Mouse (Mus musculus) cerebellum, adult 2 months (tissue): ENCODE results near the gene Mien1. TPM values are rescaled to one million over a fixed set of nuclear protein-coding genes. Genes with fewer than 3 reads are reported as not detected.
A peak's percentile ranks its signal among the peaks of the same experiment; 100 is the strongest.

Experiments
- DNase-seq, 2 experiments: peaks; one replicate each; pipeline ENCODE4 v3.0.0; 2021
- H3K27ac ChIP-seq: fragments of 200-500 bp; 2 replicates; pipeline ENCODE4 v1.5.1; 2012; ENCODE audit warnings: low read length, control low read depth, inconsistent platforms; ENCODE audit not compliant: insufficient read depth
- H3K27me3 ChIP-seq: fragments of 200-500 bp; 2 replicates; pipeline ENCODE4 v1.6.1; 2012; ENCODE audit warnings: inconsistent platforms, mild to moderate bottlenecking, low read length, moderate library complexity; ENCODE audit not compliant: control insufficient read depth, insufficient read depth
- H3K4me1 ChIP-seq: fragments of 200-500 bp; 2 replicates; pipeline ENCODE4 v1.6.1; 2011; ENCODE audit warnings: low read length; ENCODE audit not compliant: control insufficient read depth, insufficient read depth
- H3K4me3 ChIP-seq: fragments of 200-500 bp; replicated peaks from 2 replicates; pipeline ENCODE3; 2011; ENCODE audit warnings: mild to moderate bottlenecking, low read depth, low read length, control low read depth; ENCODE audit not compliant: insufficient read depth
- CTCF ChIP-seq: fragments of 200-500 bp; IDR thresholded peaks from 2 replicates; pipeline ENCODE4 v1.5.1; 2011; ENCODE audit warnings: low read depth, mild to moderate bottlenecking, control low read depth, low read length, moderate library complexity, borderline replicate concordance; ENCODE audit not compliant: insufficient read depth
- POLR2A ChIP-seq: fragments of 200-500 bp; IDR thresholded peaks from 2 replicates; pipeline ENCODE4 v1.6.1; 2011; ENCODE audit warnings: low read length, control low read depth, borderline replicate concordance; ENCODE audit not compliant: insufficient read depth
- WGBS: fragments of 180-500 bp; shearing (Covaris S2); methylation state at CpG from one replicate; pipeline ENCODE4 v1.1.7; 2018; 5-methylcytosine and 5-hydroxymethylcytosine counted together
- polyA plus RNA-seq: library from polyadenylated mRNA; depleted of rRNA; stranded (reverse); fragments of >200 nt; gene quantifications from 2 replicates; pipeline ENCODE4 v1.2.3, GENCODE M21; 2012; rRNA removed

Mien1 gene
- polyA plus RNA-seq, 1 experiment: 183 TPM

GRCm38 (mm10) chr11:98395041-98395440, 43.8 kb downstream of the Mien1 start:
- no peak overlapping the region for H3K27ac ChIP-seq
- no peak for TF ChIP-seq CTCF
- TF ChIP-seq POLR2A: no peak
- DNase-seq: no peak
- no peaks in the 10 kb centered on the region for H3K4me1 ChIP-seq
- WGBS: 30% methylated on average over 4 of the region's 4 CpGs
- no peak overlapping the region for H3K4me3 ChIP-seq
- no peaks in the 10 kb centered on the region for H3K27me3 ChIP-seq

- no peak for TF ChIP-seq POLR2A
- TF ChIP-seq CTCF: no peak
- 36% methylated on average over 6 of the region's 6 CpGs for WGBS
- H3K27ac ChIP-seq: no peak overlapping the region
- DNase-seq: no peak
- no peaks in the 10 kb centered on the region for H3K27me3 ChIP-seq
- H3K4me3 ChIP-seq: no peak overlapping the region
- no peaks in the 10 kb centered on the region for H3K4me1 ChIP-seq
These were observed 44.5 kb downstream of the Mien1 start for GRCm38 (mm10) chr11:98394301-98394700.

GRCm38 (mm10) chr11:98393317-98393716, 45.5 kb downstream of the Mien1 start:
- 73% methylated on average over 6 of the region's 6 CpGs for WGBS
- no peak overlapping the region for H3K27ac ChIP-seq
- H3K4me3 ChIP-seq: no peak overlapping the region
- no peak for TF ChIP-seq POLR2A
- no peak for TF ChIP-seq CTCF
- DNase-seq: peak in 1 of 2 experiments; percentile 12
- H3K27me3 ChIP-seq: no peaks in the 10 kb centered on the region
- peaks cover 4% of the 10 kb centered on the region for H3K4me1 ChIP-seq

- Histone ChIP-seq H3K27ac (no peak overlapping the region), H3K27me3 (no peaks in the 10 kb centered on the region), H3K4me1 (peaks cover 8% of the 10 kb centered on the region), H3K4me3 (no peak overlapping the region)
- DNase-seq: no peak
- 84% methylated on average over 4 of the region's 4 CpGs for WGBS
- TF ChIP-seq CTCF (no peak), POLR2A (no peak)
These were observed 46.1 kb downstream of the Mien1 start for GRCm38 (mm10) chr11:98392645-98393044.

- Histone ChIP-seq H3K27me3 (no peaks in the 10 kb centered on the region), H3K27ac (no peak overlapping the region), H3K4me3 (no peak overlapping the region), H3K4me1 (peaks cover 8% of the 10 kb centered on the region)
- no peak for TF ChIP-seq POLR2A
- TF ChIP-seq CTCF: no peak
- WGBS: 36% methylated on average over 8 of the region's 8 CpGs
- DNase-seq: no peak
These were observed 46.8 kb downstream of the Mien1 start for GRCm38 (mm10) chr11:98392034-98392433.

- Histone ChIP-seq H3K4me3 (no peak overlapping the region), H3K27ac (no peak overlapping the region), H3K27me3 (no peaks in the 10 kb centered on the region), H3K4me1 (peaks cover 15% of the 10 kb centered on the region)
- DNase-seq: no peak
- no peak for TF ChIP-seq POLR2A
- no peak for TF ChIP-seq CTCF
- 73% methylated on average over 12 of the region's 12 CpGs for WGBS
These were observed 48.6 kb downstream of the Mien1 start for GRCm38 (mm10) chr11:98390141-98390540.

- DNase-seq: peak; percentile 52 to 62
- TF ChIP-seq CTCF (peak; percentile 71), POLR2A (no peak)
- H3K4me3 ChIP-seq: no peak overlapping the region
- no peak overlapping the region for H3K27ac ChIP-seq
- 35% methylated on average over 9 of the region's 9 CpGs for WGBS
- H3K27me3 ChIP-seq: no peaks in the 10 kb centered on the region
- H3K4me1 ChIP-seq: peaks cover 23% of the 10 kb centered on the region
These were observed 49.5 kb downstream of the Mien1 start for GRCm38 (mm10) chr11:98389221-98389780.

GRCm38 (mm10) chr11:98388282-98388681, 50.5 kb downstream of the Mien1 start:
- no peak overlapping the region for H3K4me3 ChIP-seq
- TF ChIP-seq CTCF: no peak
- TF ChIP-seq POLR2A: no peak
- H3K27me3 ChIP-seq: no peaks in the 10 kb centered on the region
- H3K4me1 ChIP-seq: peaks cover 29% of the 10 kb centered on the region
- 57% methylated on average over 10 of the region's 10 CpGs for WGBS
- no peak for DNase-seq
- H3K27ac ChIP-seq: no peak overlapping the region

Other genes with a start within 250 kb of the Mien1 start
- gene Med1, start 245.7 kb downstream of the Mien1 start, polyA plus RNA-seq: 27.0 and 29.0 TPM in 2 replicates
- gene Cdk12, start 235.9 kb downstream of the Mien1 start, polyA plus RNA-seq: 23.3 and 24.9 TPM in 2 replicates
- gene Neurod2, start 109.3 kb downstream of the Mien1 start, polyA plus RNA-seq: 57.4 and 68.4 TPM in 2 replicates
- gene Ppp1r1b, start 90.6 kb downstream of the Mien1 start, polyA plus RNA-seq: 150 and 173 TPM in 2 replicates
- gene Stard3, start 80.6 kb downstream of the Mien1 start, polyA plus RNA-seq: 53.5 and 56.1 TPM in 2 replicates
- 0.95 and 1.3 TPM in 2 replicates for gene Tcap, start 55.2 kb downstream of the Mien1 start, polyA plus RNA-seq
- 0.26 and 0.40 TPM in 2 replicates for gene Pnmt, start 52.5 kb downstream of the Mien1 start, polyA plus RNA-seq
- gene Pgap3, start 38.5 kb downstream of the Mien1 start, polyA plus RNA-seq: 13.2 and 14.1 TPM in 2 replicates
- 1.6 and 1.8 TPM in 2 replicates for gene Erbb2, start 26.5 kb downstream of the Mien1 start, polyA plus RNA-seq
- 15.8 and 19.9 TPM in 2 replicates for gene Grb7, start 7.4 kb upstream of the Mien1 start, polyA plus RNA-seq
- gene Ikzf3, start 107.0 kb upstream of the Mien1 start, polyA plus RNA-seq: 0.07 and 0.10 TPM in 2 replicates
- gene Zpbp2, start 112.1 kb upstream of the Mien1 start, polyA plus RNA-seq: 0.13 and 0.20 TPM in 2 replicates
- gene Ormdl3, start 148.4 kb upstream of the Mien1 start, polyA plus RNA-seq: 64.6 and 66.8 TPM in 2 replicates
- 0.41 TPM in 1 of 2 replicates, not detected in the other for gene Lrrc3c, start 159.3 kb upstream of the Mien1 start, polyA plus RNA-seq
- gene Gm12355, start 186.7 kb upstream of the Mien1 start, polyA plus RNA-seq: 0.33 and 0.35 TPM in 2 replicates
- gene Gsdma3, start 187.4 kb upstream of the Mien1 start, polyA plus RNA-seq: not detected in 2 replicates
- gene Gsdma2, start 207.8 kb upstream of the Mien1 start, polyA plus RNA-seq: not detected in 2 replicates
- 0.13 and 0.28 TPM in 2 replicates for gene Gsdma, start 225.4 kb upstream of the Mien1 start, polyA plus RNA-seq
- 205 and 207 TPM in 2 replicates for gene Psmd3, start 243.6 kb upstream of the Mien1 start, polyA plus RNA-seq